Mouse (Mus musculus) telencephalon, adult 2 months (tissue): Measurements from ENCODE around the gene Hectd1.

Experiments
- DNase-seq: peaks from one replicate; pipeline ENCODE4 v3.0.0-alpha.2; 2011; ENCODE audit warnings: low read depth, low spot score

Hectd1 gene

DNA sequence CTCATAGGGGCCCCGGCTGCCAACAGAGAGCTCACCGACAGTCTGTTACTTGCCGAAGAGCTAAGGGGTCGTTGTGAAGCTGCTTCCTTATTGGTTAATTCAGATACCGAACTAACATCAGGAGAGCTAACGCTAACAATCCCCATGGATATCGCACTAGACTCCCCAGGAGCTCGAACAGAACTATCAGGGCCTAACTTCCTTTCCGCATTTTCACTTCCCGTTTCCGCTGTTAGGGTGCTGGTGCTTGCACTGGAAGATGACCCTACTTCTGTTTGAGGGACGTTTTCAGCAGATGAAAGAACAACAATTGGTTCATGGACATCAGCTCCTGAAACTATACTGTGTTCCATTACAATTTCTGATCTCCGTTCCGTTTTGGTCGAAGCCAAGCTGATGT is 60.6 kb downstream of the Hectd1 start:
- DNase-seq: no peak

DNA sequence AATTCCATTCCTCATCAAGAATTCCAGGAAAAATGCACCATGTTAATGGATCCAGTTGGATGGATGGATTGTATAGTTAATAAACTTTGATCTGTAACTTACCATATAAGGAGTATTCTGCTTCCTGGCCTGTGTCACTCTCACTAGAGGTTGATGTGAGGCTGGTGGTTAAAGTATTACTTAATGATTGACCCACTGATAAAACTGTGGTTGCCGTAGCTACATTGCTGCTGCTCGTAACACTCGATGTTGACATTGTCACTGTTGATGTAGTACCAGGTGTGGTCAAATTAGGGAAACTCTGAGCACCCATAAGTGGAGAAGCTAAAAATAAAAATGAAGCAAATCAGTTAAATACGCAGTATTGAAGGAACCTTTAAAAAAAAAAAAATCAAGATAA is 61.9 kb downstream of the Hectd1 start:
- DNase-seq: no peak

DNA sequence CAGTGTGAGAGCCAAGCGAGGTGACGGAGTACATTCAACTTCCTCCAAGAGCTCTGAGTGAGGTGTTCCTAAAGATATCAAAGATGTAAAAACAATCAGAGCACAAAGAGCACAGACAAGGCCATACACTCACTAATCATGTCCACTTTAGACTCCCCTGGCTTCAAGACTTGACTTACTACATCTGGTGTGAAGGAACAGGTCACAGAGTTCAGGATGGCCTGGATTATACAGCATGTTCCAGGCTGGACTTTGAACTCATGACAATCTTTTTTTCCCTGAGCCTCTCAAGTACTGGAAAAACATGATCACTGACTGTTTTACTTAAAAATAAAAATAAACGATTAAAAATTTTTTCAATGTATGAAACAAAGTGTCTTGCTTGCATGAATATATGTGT is 70.0 kb downstream of the Hectd1 start:
- no peak for DNase-seq

DNA sequence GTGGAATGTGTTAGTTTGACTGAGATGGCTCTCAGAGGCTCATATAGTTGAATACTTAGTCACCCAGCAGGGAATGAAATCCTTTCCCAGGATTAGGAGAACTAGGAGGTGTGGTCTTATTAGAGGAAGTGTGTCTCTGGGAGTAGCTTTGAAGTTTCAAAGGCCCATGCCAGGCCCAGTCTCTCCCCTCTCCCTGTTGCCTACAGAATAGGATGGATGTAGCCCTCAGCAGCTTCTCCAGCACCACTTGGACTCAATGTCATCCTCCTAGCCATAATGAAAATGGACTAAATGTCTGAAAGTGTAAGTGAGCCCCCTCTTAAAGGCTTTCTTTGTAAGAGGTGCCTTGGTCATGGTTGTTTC is 72.8 kb downstream of the Hectd1 start:
- DNase-seq: no peak

DNA sequence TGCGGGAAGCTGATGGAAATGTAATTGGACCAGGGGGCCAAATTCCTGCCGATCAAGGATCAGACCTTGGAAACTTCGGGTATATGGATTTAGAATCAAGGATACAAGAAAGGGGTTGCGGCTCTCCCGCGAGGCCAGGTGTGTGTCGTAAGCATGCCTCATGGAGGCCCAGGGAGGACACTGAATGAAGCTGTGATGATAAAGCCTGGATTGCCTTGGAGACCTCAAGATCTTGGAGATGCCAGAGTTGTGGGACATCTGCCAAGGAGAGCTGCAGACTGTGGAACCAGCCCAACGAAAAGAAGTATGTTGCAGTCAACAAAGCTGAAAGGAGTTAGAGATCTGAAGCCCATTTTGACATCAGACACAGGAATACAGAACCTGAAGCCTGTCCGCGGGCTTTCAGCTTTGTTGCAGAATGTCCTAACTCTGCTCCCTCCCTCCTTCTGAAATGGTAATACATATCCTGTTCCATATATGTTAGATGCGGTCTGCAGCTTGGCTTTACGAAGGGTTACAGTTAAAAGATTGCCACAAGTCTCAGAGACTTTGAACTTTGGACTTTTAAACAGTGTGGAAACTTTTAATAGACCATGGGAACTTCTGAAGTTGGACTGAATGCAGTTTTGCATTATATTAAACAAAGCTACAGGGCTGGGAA is 73.3 kb downstream of the Hectd1 start:
- no peak for DNase-seq

DNA sequence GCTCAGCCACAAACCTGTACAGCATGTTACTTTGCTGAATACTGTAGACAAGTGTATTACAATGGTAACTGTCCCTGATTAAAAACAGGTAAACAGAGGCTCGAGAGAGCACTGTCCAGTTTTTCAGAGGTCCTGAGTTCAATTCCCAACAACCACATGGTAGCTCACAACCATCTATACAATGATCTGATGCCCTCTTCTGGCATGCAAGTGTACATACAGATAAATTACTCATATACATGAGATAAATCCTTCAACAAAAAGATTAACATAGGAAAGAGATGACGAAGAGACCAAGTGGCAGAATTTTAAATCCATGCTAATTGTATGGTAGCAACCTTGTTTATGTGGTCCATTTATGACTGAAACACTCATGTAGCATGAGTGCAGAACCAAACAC is 82.0 kb downstream of the Hectd1 start:
- DNase-seq: no peak

DNA sequence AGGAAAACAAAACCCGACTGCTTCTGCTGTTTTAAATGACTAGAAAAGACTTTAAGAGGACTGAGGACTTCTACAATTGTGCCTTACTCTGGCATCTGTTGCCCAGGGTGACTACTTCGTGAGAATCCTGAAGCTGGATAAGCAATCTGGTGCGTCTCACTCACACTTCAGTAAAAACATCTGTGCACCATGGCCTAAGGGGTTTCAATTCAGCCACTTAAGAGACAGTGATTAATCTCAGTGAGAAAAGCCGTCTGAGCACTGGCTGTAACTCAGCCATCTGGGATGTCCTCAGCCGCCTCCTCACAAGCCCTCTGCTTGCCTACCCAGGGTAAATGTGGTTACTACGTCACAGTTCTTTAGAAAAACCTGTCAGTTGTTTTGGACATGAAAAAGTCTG is 84.4 kb downstream of the Hectd1 start:
- DNase-seq: no peak

DNA sequence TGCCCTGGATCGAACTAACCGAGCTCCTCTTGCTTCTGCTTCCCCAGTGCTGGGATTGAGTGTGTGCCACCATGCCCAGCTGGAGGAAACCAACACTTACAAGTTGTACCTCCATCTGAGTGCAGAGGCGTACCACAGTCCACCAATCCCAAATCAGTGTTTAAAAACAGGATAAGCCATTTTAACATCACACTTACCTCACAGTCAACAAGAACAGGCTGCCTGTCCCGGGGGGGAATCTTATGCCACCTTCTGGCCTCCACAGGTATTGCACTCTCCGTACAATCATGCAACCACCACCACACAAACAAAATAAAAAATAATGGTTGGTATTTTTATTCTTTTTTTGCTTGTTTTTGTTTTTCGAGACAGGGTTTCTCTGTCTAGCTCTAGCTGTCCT is 87.6 kb downstream of the Hectd1 start:
- no peak for DNase-seq

DNA sequence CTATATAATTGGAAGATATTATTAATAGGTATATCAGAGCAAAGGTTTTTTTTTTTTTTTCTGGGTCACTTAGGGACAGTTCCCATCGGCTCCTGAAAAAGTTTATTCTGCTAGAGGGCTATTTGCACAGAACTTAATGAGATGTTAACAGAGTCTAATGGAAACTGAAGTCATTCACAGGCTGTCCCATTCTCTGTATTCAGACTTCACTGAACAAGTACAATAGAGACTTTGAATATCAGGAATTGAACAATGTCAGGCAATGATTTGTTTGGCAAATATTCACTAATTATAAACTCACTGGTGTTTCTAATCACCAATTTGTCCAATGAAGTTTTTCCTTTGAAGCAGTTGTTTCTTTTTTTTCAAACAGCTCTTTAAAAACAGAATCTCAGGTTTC is 92.5 kb downstream of the Hectd1 start:
- no peak for DNase-seq

DNA sequence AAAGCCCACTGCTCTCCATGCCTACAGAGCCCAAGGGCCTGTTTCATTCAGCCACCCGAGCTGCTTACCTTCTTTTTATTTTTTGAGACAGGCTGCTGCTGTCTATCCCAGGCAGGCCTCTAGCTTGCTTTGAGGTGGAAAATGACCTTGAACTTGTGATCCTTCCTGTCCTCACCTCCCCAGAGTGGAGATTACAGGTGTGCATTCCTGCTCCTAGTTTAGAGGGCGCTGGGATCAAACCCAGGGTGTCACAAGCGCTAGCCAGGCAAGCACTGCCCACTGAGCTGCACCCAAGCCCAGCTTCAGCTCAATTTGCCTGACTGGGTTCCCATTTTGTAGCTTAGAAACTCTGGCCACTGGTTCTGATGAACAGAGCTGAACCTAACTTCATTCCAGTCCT is 93.0 kb downstream of the Hectd1 start:
- no peak for DNase-seq

DNA sequence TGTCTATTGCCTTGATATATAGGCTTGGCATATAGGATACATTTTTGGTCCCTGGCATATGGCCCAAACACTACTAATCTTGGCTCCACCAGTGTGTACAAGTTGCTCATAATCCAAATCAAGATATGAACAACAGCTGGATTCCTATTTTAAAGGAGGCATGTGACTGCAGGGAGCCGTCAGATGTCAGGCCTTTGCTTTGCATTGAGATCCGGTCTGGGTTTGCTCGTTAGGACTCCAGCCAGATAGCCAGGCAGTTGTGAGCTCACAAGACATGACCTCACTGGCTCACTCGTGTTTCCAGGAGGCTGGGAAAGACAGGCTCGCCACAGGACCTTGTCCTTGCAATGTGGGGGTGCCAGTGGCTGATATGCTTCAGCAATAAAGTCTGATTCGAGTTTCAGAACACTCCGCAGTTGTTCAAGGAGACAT is 93.5 kb downstream of the Hectd1 start:
- no peak for DNase-seq

DNA sequence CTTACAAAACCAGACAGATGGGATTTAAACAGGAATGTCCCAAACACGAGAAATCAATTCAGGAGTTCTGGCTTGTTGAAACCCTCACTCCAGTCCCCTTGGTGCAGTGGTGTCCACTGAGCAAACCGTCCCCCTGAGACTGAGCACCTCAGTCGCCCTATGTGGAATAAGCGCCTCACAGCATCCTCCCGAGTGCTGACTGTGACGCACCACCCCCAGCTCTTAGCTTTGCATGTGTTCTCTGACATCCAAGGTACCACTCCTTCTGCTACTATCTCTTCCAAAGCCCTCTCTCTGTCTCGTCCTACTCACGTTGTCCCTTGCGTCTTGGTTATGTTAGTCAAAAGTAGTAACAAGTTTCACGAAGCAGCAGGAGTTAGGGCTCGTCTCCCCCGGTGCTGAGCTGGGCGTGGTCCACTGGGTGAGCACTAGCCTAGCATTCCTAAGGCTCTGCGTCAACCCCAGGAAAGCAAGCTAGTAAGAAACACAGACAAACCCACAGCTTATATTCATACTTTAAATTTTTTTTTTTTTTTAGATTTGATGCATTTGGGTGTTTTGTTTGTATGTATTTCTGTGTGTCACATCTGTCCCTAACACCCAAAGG is 94.6 kb downstream of the Hectd1 start:
- no peak for DNase-seq

DNA sequence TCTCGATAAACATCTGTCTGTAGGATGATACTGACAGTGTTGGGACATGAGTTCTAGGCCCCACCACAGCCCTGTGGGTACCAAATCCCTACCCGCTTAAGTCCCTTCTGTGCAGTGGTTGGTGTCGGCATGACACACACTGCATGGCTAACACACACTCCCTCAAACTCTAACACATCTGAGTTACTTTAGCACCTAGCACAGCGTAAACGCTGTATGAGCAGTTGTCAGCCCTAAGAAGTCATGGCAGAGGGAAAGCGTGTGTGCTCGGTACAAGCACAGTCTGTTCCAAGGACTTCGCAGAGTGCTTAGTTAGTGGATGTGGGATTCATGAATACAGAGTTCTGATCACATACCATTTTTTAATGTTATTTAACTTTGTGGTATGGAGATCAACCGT is 99.5 kb downstream of the Hectd1 start:
- no peak for DNase-seq

DNA sequence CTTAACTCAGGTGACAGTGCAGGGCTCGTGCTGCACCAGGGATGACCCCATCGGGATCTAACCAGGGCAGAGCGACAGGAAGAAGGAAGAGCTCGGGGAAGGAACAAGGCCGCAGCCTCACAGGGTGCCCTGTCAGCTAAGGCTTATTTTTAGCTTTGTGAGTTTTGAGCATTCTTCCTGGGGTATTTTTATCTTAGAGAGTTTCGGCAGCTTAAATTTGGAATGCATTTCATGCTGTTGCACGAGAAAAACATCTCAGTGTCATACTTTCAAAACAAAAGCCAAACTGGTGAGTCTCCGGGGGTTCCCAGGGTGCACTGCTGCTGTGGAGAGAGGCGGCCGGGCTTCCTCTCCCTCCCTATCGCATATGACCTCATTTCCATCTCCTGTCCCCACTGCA is 100.3 kb downstream of the Hectd1 start:
- peak; percentile 62 for DNase-seq

DNA sequence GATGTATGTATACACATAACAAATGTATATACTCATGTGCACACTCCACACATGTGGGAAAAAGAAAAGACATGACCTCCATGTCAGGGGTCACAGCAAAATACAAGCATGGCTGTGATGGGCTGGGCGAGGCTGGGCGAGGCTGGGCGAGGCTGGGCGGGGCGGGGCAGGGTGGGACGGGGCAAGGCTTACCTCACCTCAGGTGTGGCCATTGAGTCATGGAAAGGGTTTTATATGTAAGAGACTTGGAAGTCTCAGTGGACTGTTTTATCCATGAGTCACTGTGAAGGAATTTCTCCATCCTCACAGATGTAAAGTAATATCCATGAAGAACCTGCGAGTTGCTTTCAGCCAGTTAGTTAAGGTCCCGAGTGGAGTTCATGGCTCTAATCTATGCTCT is 107.5 kb downstream of the Hectd1 start:
- DNase-seq: no peak

DNA sequence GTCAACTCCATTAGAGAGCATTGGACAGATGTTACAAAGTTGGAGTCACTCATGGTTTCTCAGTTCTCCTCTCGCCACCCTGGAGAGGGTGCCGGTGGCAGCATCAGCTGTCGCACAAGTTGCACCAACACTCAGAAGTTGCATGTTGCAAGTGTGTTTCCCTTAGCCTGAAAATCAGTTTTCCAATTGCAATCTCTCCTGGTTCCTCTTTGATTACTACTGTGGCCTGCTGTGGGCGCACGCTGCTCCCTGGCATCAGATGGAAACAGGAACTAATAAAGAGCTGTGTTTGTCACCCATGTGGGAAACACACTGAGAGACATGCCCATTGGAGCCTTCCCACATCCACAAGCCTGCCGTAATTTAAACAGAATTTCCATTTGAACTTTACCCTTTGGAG is 110.7 kb downstream of the Hectd1 start:
- DNase-seq: no peak

DNA sequence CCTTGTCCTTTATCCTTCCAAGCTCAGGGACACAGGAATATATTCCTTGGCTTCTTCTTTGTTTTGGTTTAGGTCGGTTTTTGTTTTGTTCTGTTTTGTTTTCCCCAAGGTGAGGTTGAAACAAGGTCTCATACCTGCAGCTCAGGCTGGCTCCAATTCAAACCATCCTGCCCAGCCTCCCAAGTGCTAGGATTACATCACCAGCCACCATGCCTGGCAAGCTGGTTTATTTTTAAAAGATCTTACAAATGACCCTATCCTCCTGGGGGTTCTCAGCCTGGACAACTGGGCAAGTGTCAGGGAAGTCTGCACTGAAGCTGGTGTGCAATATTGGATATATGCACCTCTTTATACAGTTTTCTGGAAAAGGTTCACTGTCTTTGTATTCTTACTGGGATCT is 116.7 kb downstream of the Hectd1 start:
- DNase-seq: no peak

DNA sequence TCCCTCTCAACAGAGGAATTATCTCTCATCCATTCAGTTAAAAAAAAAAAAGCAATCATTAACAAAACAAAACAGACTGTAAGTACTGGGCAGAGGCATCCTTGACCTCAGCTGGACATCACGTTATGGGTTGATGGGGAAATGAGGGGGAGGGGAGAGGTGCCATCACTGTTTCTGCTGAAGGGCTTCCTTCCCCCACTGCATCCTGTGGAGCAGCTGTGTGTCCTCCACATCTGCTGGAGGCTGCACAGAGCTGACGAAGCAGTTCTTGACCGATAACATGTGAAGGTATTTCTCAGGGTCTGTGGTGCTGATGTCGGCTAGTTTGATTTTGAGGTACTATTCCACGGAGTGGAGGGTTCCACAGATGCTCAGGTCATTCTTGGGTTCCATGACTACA is 119.2 kb downstream of the Hectd1 start:
- DNase-seq: no peak

DNA sequence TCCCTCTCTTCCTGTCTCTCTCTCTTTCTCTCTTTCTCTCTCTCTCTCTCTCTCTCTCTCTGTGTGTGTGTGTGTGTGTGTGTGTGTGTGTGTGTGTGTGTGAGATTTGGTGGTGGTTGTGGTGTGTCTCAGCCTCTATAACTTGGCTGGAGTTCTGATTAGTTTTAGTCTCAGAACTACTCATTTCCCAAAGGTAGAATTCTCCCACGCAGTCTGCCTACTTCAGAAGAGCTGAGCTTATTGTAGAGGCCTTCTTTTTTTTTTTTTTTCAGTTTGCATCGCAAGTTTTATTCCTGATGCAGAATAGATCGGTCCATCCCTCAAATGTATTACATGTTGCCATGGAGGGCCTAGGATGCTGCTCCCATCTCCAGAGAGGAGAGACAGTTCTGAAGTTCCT is 119.6 kb downstream of the Hectd1 start:
- DNase-seq: peak; percentile 56

DNA sequence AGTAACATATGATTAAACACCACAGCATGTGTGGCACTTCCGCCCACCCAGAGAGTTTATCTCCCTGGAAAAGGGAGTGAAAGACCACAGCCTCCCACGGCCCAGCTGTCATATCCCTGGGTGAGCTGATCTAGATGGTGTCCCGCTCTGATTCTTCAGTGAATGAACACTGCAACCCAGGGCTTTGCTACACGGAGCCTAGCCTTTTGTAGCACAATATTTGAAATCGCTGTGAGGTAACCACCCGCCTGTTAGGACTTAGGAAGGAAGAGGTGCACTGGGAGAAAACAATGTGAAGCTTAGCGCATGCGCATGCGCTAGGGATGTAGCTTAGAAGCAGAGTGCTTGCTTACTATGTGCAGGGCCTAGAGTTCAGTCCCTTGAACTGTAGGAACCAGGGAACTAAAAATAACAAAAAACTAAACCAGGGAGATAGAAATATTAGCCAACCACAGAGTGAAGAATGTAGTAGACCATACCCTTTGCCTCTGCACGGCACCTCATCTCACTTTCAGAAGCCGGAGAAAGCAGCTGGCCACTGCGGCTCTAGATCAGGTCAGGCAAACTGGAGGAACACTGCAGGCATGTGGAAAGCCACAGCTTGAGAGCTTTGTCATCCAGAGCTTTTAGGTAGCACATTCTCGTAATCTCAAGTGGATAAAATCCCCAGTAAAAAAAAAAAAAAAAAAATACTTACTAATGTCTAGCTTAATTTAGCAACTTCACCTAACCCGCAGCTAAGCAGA is 120.2 kb downstream of the Hectd1 start:
- peak; percentile 85 for DNase-seq

DNA sequence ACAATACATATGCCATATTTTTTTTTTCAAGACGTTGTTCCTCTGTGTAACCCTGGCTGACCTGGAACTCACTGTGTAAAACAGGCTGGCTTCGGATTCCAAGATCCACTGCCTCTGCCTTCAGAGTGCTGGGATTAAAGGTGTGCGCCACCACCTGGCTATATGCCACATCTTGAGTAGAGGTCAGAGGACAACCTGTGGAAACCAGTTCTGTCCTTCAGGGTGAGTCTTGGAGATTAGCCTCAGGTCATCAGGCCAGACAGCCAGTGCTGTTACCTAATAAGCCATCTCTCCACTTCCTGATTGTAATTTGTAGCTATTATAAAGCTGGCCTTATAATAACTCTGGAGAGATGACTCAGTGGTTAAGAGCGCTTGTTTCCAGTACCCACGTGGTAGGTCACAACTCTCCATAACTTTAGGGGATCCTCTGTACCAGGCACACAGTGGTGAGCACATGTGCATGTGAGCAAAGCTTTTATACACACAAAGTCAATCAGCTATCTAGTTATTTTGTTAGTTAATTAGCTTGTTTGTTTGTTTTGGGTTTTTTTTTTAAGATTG is 122.6 kb downstream of the Hectd1 start:
- no peak for DNase-seq

DNA sequence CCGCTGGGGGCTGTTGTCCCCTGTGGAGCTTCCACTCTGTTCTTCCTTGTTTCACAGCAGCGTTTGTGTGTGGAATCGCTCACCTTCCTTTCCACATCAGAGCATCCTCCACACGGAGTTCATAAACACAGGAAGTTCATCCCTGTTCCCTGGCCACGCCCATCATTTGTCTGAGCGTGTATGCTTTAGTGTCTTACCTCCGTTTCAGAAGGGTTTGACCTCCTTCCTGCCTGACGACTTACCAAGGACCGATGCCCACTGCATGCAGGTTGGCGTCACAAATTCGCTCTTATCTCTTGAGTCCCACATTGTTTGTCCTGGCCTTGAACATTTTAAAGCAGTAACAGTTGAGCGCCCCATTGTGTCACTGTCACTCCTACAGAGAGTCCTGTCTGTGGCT is 123.6 kb downstream of the Hectd1 start:
- DNase-seq: no peak

DNA sequence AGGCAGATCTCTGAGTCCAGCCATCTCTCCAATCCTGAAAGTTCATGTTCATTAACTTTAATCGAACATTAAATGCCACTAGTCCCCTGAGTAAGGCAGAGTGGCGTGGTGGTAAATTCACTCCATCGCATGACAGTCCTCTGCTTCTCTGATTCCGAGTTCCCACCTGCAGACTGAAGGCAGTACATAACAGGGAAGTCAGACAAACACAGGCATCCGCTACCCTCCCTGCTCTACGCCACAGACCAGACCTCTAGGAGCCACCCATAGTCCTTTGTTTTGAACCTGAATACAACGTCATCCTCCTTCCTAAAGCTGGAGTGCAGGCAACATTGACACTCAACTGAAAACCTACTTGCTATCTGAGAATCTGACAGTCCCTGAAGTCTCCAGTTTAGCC is 124.8 kb downstream of the Hectd1 start:
- no peak for DNase-seq
